Mouse (Mus musculus) retina, postnatal 7 days (tissue): ENCODE results near the gene Mcu.

Experiments used
- DNase-seq: peaks from one replicate; pipeline ENCODE4 v3.0.0-alpha.2; 2012; ENCODE audit warnings: low read depth, low spot score

Gene Mcu

DNA sequence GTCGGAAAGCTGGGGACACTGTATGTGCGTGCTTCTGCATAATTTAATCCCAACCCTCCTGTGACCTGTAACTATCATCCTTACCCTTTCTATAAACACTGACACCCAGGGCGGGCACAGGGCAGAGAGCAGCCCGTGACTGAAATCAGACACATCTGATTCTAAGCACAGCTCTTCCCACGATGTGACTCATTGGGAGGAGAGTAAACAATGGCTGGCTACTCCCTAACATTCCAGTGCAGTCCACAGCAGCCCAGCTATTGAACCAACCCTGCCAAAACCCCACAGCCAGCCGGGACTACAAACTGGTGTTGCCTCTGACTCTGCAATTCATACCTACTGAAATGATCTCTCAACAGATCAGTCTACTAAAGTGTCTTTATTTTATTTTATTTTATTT is 78.9 kb downstream of the Mcu start:
- no peak for DNase-seq

DNA sequence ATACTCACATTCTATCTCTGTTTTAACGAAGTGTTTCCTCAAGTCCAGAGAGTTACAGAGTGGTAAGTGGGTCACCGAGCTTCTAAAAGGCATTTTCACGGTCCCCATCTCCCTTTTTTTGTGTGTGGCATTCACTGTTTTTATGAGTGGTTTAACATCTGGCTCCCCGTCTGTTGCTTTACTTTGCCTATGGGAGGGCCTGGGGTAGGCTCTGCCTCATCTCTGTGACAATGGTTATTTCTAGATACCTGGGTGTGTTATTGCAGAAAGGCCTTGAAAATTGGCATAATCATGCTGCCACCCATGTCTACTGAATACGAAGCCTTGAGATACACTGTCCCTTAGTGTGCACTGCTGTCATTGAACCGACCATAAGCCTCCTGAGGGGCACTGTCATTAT is 84.2 kb downstream of the Mcu start:
- no peak for DNase-seq

GRCm38 (mm10) chr10:59527819-59528218 is 88.7 kb downstream of the Mcu start:
- no peak for DNase-seq

GRCm38 (mm10) chr10:59527311-59527710 is 89.2 kb downstream of the Mcu start:
- no peak for DNase-seq

GRCm38 (mm10) chr10:59524675-59525074 is 91.8 kb downstream of the Mcu start:
- DNase-seq = no peak

GRCm38 (mm10) chr10:59523826-59524331 is 92.6 kb downstream of the Mcu start:
- no peak for DNase-seq

GRCm38 (mm10) chr10:59520701-59521100 is 95.8 kb downstream of the Mcu start:
- DNase-seq = no peak

DNA sequence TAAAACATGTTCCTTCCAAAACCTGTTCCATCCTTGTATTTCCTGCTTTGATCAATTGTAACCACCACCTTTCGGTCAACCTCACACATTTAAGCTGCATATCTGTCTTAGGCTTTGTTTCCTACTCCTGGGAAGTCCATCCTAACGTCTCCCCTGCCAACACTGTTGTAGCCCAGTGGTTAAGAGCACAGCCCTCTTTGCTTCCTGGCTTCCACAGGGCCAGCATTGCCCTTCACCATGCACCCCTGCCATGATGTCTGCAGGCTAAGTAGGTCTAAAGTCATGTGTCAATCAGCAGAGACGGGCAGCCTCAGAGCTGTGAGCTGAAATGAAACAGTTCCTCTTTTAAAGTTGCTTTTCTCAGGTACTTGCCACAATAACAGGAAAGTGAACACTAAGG is 97.1 kb downstream of the Mcu start:
- no peak for DNase-seq

GRCm38 (mm10) chr10:59517201-59517600 is 99.3 kb downstream of the Mcu start:
- DNase-seq = no peak

DNA sequence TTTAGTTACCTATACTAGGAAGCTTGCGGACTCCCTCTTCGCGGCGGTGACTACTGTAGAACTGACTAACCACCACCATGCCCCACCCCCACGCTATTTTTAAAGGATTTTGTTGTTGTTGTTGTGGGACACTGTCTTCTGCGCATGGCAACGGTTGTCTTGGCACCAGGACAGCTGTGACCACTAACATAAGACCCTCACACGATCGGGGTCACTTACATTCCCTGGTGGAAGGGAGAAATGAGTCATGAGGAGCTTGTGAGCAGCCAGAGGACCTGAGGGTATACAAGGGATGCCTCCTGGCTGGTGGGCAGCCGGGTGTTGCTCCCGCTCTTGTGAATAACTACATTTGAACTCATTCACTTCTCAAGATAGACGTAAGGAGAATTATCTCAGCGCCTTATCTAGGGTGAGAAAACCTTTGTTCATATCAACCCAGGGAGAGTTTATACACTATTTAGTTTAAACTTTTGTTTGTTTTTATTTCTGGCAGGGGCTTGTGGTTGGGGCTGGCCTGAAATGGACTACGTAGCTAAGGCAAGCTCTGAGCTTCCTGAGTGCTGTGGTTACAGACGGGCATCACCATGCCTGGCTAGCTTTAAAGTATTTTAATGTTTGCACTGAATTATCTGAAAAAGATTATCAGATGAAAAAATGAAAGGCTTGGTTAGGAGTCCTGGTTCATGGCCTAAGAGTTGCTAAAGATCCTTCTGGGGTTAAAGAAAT is 101.6 kb downstream of the Mcu start:
- DNase-seq = no peak

DNA sequence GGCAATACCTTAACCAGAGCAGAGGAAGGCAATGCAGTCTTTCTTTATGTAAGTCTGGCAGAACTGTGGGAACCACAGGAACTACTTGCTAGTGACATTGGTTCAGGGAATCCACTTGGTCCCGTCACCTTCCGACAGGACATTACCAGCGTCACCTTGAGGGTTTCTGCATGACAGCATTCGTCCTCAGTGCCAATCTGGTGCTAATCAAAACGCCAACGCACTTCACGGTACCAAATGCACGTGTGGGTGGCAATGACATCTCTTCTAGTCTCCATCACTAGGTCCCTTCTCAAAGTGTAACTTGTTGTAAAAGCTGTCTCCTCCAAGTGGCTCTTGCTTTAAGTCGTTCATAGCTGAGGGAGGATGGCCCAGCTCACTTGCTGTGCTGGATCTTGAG is 104.3 kb downstream of the Mcu start:
- DNase-seq = no peak

GRCm38 (mm10) chr10:59511427-59511963 is 105.0 kb downstream of the Mcu start:
- DNase-seq = no peak

- no peak for DNase-seq
Measured at GRCm38 (mm10) chr10:59510713-59511426, 105.6 kb downstream of the Mcu start.

- no peak for DNase-seq
Measured at GRCm38 (mm10) chr10:59509197-59509596, 107.3 kb downstream of the Mcu start.

DNA sequence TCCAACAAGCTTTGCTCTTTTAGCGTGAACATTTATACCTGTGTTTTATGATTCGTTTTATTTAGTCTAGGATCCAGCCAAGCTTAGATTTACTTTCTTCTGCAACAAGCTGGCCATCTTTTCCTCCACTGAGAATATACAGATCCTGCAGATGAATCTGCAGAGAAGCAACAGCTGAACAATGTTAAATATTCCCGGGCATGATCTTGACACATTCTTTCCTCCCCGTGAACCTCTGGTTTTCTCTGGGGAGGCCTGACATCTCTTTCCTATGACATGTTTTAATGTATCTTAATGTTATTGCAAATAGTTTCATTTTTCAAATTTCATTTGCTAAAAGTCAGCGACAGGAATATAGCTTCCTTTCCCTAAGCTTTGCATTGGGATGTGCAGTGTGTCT is 109.8 kb downstream of the Mcu start:
- DNase-seq = no peak

- DNase-seq = no peak
Measured at GRCm38 (mm10) chr10:59504291-59504690, 112.2 kb downstream of the Mcu start.

DNA sequence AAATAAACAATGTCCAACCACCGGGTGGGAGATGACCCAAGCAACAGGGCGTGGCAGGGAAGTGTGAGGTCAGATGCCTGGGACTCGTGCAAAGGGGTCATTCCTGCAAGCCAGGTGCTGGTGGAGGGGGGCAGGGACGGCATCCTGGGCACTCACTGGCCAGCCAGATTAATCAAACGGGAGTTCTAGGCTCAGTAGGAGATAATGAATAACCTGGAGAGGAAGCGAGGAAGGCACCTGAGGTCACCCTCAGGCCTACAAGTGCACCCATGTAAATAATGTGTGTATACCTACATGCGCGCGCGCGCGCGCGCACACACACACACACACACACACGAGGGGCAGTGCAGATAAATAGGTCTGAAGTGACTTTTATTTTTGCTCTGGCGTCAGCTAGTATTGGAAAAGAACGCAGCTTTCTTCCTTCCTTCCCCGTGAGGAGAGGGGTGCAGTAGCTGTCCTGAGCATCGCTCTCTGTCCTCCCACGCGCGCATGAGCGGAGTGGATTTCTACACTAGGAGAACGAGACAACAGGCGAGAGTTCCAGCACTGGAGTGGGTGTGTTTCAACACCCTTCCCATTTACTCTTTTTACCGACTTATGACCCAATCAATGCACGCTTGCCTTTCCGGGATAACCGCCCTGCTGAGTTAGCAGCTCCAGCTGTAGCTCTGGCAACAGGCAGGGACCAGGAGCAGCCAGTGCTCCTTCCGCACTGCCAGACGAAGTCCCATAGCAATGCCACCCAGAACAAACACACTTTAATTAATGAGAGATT is 112.9 kb downstream of the Mcu start:
- DNase-seq = no peak

DNA sequence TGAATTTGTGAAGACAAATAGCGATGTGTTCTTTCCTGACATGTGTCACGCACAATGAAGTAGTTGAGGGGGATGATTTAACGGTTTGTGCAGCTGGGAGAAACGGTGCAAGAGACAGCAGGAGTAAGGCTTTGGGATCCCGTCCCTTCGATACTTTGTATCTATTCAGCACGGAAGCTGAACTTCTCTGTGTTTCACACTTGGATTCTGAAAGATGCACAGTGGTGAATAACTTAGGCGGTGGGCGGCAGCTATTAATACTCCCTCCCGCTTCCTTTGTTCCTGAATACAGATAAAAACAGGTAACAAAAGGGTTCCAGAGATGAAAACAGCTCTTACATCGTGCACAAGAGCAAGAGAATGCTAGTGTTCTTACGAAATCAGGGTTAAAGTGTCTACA is 114.1 kb downstream of the Mcu start:
- DNase-seq = no peak

DNA sequence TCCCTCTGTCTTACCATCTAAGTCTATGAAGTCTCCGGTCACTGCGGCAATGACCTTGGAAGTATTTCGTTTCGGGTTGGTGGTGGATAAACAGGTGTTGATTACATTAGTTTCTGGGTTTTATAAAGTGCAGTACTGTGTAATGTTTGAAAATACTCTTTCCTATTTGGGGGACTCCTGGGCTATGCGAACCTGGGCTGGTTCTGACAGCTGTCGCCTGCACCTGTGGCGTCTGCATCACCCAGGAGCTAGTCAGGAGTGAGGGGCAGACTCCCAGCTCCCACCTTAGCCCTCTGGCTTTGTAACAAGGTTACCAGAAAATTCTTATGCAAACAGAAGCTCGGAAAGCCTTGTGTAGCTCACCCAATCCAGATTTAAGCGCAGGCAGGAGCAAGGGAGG is 114.7 kb downstream of the Mcu start:
- no peak for DNase-seq

DNA sequence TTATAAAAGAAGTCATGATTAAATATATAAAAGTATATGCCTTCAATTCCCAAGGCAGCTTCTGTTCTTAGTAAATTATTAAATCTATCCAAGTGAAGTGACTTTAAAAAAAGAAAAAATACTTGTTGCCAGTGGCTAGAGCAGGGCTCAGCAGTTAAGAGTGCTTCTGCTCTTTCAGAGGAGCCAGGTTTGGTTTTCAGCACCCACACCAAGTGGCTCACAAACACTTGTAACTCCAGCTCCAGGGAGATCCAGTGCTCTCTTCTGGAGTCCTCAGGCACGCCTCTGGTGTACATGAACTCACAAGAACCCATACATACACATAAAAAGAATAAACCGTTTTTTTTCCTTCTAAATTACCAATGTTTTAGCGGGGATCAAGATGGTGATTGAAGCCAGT is 116.3 kb downstream of the Mcu start:
- no peak for DNase-seq

DNA sequence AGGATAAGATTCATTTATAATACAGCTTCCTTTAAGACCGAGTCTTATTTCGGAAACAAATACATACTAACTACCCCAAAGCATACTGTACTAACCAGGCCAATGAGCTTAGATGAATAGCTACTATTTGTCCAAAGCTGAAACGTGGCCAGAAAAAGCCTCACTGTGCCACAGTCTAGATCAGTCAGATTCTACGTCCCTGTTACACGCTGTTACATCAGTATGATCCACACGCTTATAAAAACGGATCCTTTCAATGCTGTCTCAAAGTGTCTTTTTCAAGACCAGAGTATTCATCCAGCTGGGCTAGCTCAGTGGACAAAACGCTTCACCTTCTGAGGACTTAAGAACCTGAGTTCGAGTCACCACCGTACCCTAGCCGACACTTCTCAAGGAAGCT is 119.5 kb downstream of the Mcu start:
- DNase-seq = no peak

DNA sequence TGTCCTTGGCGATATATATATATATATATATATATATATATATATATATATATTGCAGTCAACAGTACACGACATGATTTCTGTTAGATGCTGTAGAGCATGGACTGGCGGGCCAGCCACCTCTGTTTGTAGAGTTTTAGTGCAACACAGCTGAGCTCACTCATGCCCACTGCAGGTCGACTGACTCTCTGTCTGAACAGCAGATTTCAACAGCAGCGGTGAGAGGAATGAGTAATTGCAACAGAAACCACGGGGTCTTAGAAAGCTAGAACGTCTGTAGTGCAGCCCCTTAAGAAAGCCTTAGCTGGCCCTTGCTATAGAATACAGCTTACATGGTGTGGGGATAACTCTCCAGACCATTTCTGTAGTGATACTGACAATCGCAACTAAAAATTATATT is 121.6 kb downstream of the Mcu start:
- no peak for DNase-seq
